Mouse (Mus musculus): Measurements from ENCODE around the gene Chat.

DNA sequence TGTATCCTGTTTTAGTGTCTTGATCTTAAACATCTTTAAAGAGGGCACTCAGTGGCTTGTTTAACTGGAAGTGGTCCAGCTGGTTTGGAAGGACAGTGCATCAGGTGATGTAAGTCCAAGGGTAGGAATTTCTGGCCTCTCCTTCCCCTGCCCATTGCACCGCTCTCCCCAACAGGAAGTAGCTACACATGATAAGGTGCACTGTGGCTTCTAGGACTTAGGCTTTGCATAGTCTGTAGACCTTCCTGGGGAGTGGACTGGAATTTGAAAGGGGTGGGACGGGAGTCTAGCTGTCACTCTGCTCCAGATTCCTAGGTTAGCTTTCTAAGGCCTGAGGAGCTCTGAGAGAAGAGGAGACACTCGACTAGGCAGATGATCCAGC lies 85.7 kb downstream of the Chat start:
- TF ChIP-seq CTCF (IDR thresholded peaks at IDR 0.05; ENCODE audit: extremely low read depth, insufficient read depth, low read length) (no peak), POLR2A (IDR thresholded peaks at IDR 0.05; ENCODE audit: extremely low read depth, insufficient read depth, low read length) (no peak)

All from cortical plate, adult 2 months (tissue).